Mouse (Mus musculus) liver, embryonic 14.5 days (tissue): ENCODE data around the gene Pde4a. TPM values are rescaled to one million over a fixed set of nuclear protein-coding genes. Genes with fewer than 3 reads are reported as not detected.

Source experiments
- ATAC-seq: fragments of 200-750 bp; cut with Nextera tagmentation; 2 replicates; pipeline ENCODE4 v1.8.0; 2017; ENCODE audit warnings: moderate number of reproducible peaks, mild to moderate bottlenecking, moderate library complexity; ENCODE audit not compliant: insufficient read depth
- DNase-seq, 3 experiments: peaks; one replicate each; pipeline ENCODE4 v3.0.0-alpha.2; 2012 to 2013; ENCODE audit warnings: low read depth in 3 of 3, low spot score in 3 of 3
- H3K27ac ChIP-seq: fragments of 300-500 bp; sonication (generic); 2 replicates; pipeline ENCODE4 v1.5.1; 2014; ENCODE audit warnings: moderate library complexity, mild to moderate bottlenecking, control low read depth, inconsistent platforms
- H3K27me3 ChIP-seq: fragments of 300-500 bp; sonication (generic); 2 replicates; pipeline ENCODE4 v1.6.1; 2014; ENCODE audit warnings: mild to moderate bottlenecking, low read length, moderate library complexity; ENCODE audit not compliant: control insufficient read depth, insufficient read depth
- H3K36me3 ChIP-seq: fragments of 300-500 bp; sonication (generic); replicated peaks from 2 replicates; pipeline ENCODE4 v1.6.1; 2014; ENCODE audit warnings: low read depth; ENCODE audit not compliant: control insufficient read depth, insufficient read depth
- H3K4me1 ChIP-seq, 2 experiments: fragments of 200-500 bp in 1 of 2; fragments of 300-500 bp in 1 of 2; sonication (generic) in 1 of 2; replicated peaks; 2 replicates each; pipeline ENCODE4 v1.6.1; 2012 to 2014; ENCODE audit warnings: antibody characterized with exemption in 1 of 2, inconsistent platforms in 1 of 2, low read length in 1 of 2; ENCODE audit not compliant: control insufficient read depth in 2 of 2, insufficient read depth in 2 of 2
- H3K4me2 ChIP-seq: fragments of 300-500 bp; sonication (generic); 2 replicates; pipeline ENCODE4 v1.6.1; 2014; ENCODE audit warnings: low read depth, mild to moderate bottlenecking, control low read depth, moderate library complexity
- H3K4me3 ChIP-seq, 2 experiments: fragments of 200-500 bp in 1 of 2; fragments of 300-500 bp in 1 of 2; sonication (generic) in 1 of 2; 2 replicates each; pipeline ENCODE4 v1.5.1; 2012 to 2014; ENCODE audit warnings: low read depth in 2 of 2, low read length in 2 of 2, mild to moderate bottlenecking in 2 of 2, control low read depth in 1 of 2, inconsistent platforms in 1 of 2, moderate library complexity in 1 of 2; ENCODE audit not compliant: insufficient read depth in 1 of 2
- H3K9ac ChIP-seq: fragments of 300-500 bp; sonication (generic); replicated peaks from 2 replicates; pipeline ENCODE4 v1.6.1; 2014; ENCODE audit warnings: mild to moderate bottlenecking, control low read depth, moderate library complexity
- H3K9me3 ChIP-seq: fragments of 300-500 bp; sonication (generic); 2 replicates; pipeline ENCODE4 v1.6.1; 2016; ENCODE audit warnings: low read length, mixed read lengths; ENCODE audit not compliant: control insufficient read depth
- CTCF ChIP-seq: IDR thresholded peaks from 2 replicates; pipeline ENCODE4 v1.5.1; 2016; ENCODE audit warnings: antibody characterized with exemption, low read depth, control low read depth
- EP300 ChIP-seq: IDR thresholded peaks from 2 replicates; pipeline ENCODE4 v1.6.1; 2016; ENCODE audit warnings: antibody characterized with exemption, low read depth
- WGBS: fragments of 180-500 bp; shearing (Covaris S2); extraction: QIAGEN DNeasy Blood & Tissue Kit; methylation state at CpG from one replicate; pipeline ENCODE4 v1.1.7; 2014; ENCODE audit not compliant: insufficient replicate concordance; 5-methylcytosine and 5-hydroxymethylcytosine counted together
- polyA plus RNA-seq, 2 experiments: library from polyadenylated mRNA; depleted of rRNA in 1 of 2; stranded (reverse) in 1 of 2; unstranded in 1 of 2; fragments of >200 nt; fragmentation: Nextera tagmentation in 1 of 2; extraction: Ambion mirVana in 1 of 2; gene quantifications; 2 replicates each; pipeline versions ENCODE4 v1.2.1 to v1.2.3; 2012 to 2014

Pde4a gene
- polyA plus RNA-seq, 2 experiments = 1.1 to 1.3 TPM

- Histone ChIP-seq H3K9ac (no peak overlapping the region), H3K36me3 (no peaks in the 10 kb centered on the region), H3K9me3 (no peaks in the 10 kb centered on the region), H3K4me3 (peak overlapping the region; percentile 26 to 31; a peak in 3 of 4 replicates), H3K27me3 (no peaks in the 10 kb centered on the region), H3K4me1 (peaks cover 10 to 18% of the 10 kb centered on the region in 2 experiments), H3K27ac (no peak overlapping the region), H3K4me2 (peak overlapping the region; percentile 71)
- DNase-seq (no peak), ATAC-seq (no peak)
- 3% methylated on average over 12 of the region's 12 CpGs for WGBS
- TF ChIP-seq EP300 (no peak), CTCF (no peak)
Observed at GRCm38 (mm10) chr9:21153331-21153730, 12.2 kb upstream of the Pde4a start.

- no peaks in the 10 kb centered on the region for H3K27me3 ChIP-seq
- peak overlapping the region; percentile 26 to 31; a peak in 3 of 4 replicates for H3K4me3 ChIP-seq
- 25% methylated on average over 5 of the region's 5 CpGs for WGBS
- H3K9me3 ChIP-seq = no peaks in the 10 kb centered on the region
- DNase-seq (no peak), ATAC-seq (no peak)
- TF ChIP-seq EP300 = no peak
- no peak for TF ChIP-seq CTCF
- no peaks in the 10 kb centered on the region for H3K36me3 ChIP-seq
- peak overlapping the region; percentile 71 for H3K4me2 ChIP-seq
- H3K27ac ChIP-seq = no peak overlapping the region
- no peak overlapping the region for H3K9ac ChIP-seq
- peaks cover 5 to 12% of the 10 kb centered on the region in 2 experiments; a peak in 3 of 4 replicates for H3K4me1 ChIP-seq
Observed at GRCm38 (mm10) chr9:21153833-21154232, 11.7 kb upstream of the Pde4a start.

- no peaks in the 10 kb centered on the region for H3K36me3 ChIP-seq
- 55% methylated on average over 3 of the region's 3 CpGs for WGBS
- ATAC-seq = no peak
Observed at GRCm38 (mm10) chr9:21154787-21155186, 10.7 kb upstream of the Pde4a start.

GRCm38 (mm10) chr9:21161209-21161909 is 4.2 kb upstream of the Pde4a start:
- Histone ChIP-seq H3K9ac (peak overlapping the region; percentile 68), H3K36me3 (no peaks in the 10 kb centered on the region), H3K27ac (no peak overlapping the region), H3K4me3 (peak overlapping the region; percentile 60 to 62), H3K9me3 (no peaks in the 10 kb centered on the region), H3K4me1 (peaks cover 3 to 7% of the 10 kb centered on the region in 2 experiments; a peak in 3 of 4 replicates), H3K4me2 (peak overlapping the region; percentile 84), H3K27me3 (peaks cover 38% of the 10 kb centered on the region)
- peak; percentile 55 to 71 (median 57) for DNase-seq
- TF ChIP-seq CTCF (peak; percentile 98), EP300 (no peak)
- WGBS = under 1% methylated on average over 52 of the region's 52 CpGs
- peak; percentile 73 for ATAC-seq

More at GRCm38 (mm10) chr9:21154787-21155186, 10.7 kb upstream of the Pde4a start:
- no peak for DNase-seq
- Histone ChIP-seq H3K4me1 (peaks cover 2 to 10% of the 10 kb centered on the region in 2 experiments; a peak in 2 of 4 replicates), H3K9ac (no peak overlapping the region), H3K4me2 (no peak overlapping the region), H3K4me3 (no peak overlapping the region), H3K27me3 (no peaks in the 10 kb centered on the region), H3K27ac (no peak overlapping the region), H3K9me3 (no peaks in the 10 kb centered on the region)
- TF ChIP-seq EP300 = no peak
- no peak for TF ChIP-seq CTCF
